Mouse (Mus musculus) spleen, adult 2 months (tissue): ENCODE data around the gene Aff4. TPM values are rescaled to one million over a fixed set of nuclear protein-coding genes. Genes with fewer than 3 reads are reported as not detected.
"Not testable (repeated sequence)": the region's sequence is repeated elsewhere in the genome, so short reads cannot be mapped to it uniquely, and the experiment has no call there.

Experiments
- DNase-seq, 2 experiments: peaks; one replicate each; pipeline versions ENCODE4 v3.0.0 to v3.0.0-alpha.2; 2012 to 2021; ENCODE audit warnings: low spot score in 2 of 2, low read depth in 1 of 2
- H3K27ac ChIP-seq: fragments of 200-500 bp; 2 replicates; pipeline ENCODE4 v1.5.1; 2012; ENCODE audit warnings: low read length, inconsistent platforms; ENCODE audit not compliant: insufficient read depth
- H3K27me3 ChIP-seq: fragments of 200-500 bp; 2 replicates; pipeline ENCODE4 v1.6.1; 2012; ENCODE audit warnings: mild to moderate bottlenecking, moderate library complexity, low read length, inconsistent platforms; ENCODE audit not compliant: control insufficient read depth, insufficient read depth
- H3K36me3 ChIP-seq: fragments of 200-500 bp; 2 replicates; pipeline ENCODE4 v1.6.1; 2012; ENCODE audit warnings: mild to moderate bottlenecking, low read length, inconsistent platforms; ENCODE audit not compliant: control insufficient read depth, insufficient read depth
- H3K4me1 ChIP-seq: fragments of 200-500 bp; 2 replicates; pipeline ENCODE4 v1.6.1; 2011; ENCODE audit warnings: inconsistent platforms; ENCODE audit not compliant: control insufficient read depth, insufficient read depth, insufficient read length
- H3K4me3 ChIP-seq: fragments of 200-500 bp; 2 replicates; pipeline ENCODE4 v1.5.1; 2011; ENCODE audit warnings: mild to moderate bottlenecking, inconsistent platforms; ENCODE audit not compliant: insufficient read depth, insufficient read length; ENCODE audit errors: extremely low read depth
- CTCF ChIP-seq: fragments of 200-500 bp; IDR thresholded peaks from 2 replicates; pipeline ENCODE4 v1.5.1; 2011; ENCODE audit warnings: mild to moderate bottlenecking, inconsistent platforms; ENCODE audit not compliant: insufficient read depth, insufficient read length, insufficient replicate concordance; ENCODE audit errors: extremely low read depth
- POLR2A ChIP-seq: fragments of 200-500 bp; IDR thresholded peaks from 2 replicates; pipeline ENCODE4 v1.6.1; 2011; ENCODE audit warnings: low read depth, low read length, inconsistent platforms
- WGBS: fragments of 180-500 bp; shearing (Covaris S2); methylation state at CpG from one replicate; pipeline ENCODE4 v1.1.7; 2018; 5-methylcytosine and 5-hydroxymethylcytosine counted together
- polyA plus RNA-seq: library from polyadenylated mRNA; depleted of rRNA; stranded (reverse); fragments of >200 nt; gene quantifications from 2 replicates; pipeline ENCODE4 v1.2.3, GENCODE M21; 2012

Aff4 gene
- polyA plus RNA-seq, 1 experiment, result 8.9 TPM

DNA sequence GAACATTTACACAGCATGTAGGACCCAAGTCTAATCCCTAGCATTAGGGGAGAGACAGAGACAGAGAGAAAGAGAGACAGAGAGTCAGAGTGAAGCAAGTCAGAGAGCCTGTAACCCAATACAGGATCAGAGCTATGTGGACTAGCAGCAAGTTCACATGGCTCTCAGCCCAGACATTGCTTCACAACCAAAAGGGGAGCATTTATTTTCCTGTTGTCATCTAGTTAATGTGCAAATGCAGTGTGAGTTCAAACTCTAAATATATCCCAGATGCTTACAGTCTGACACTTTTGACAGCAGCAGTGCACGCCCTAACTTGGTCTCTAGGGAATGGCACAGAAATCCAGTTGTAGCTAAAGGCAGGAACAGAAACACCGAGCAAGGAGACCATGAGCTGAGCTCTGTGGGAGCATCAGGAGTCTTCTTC is 41.7 kb upstream of the Aff4 start:
- H3K4me1 ChIP-seq, result peaks cover 21% of the 10 kb centered on the region
- peak overlapping the region; percentile 78 for H3K27ac ChIP-seq
- no peak for DNase-seq
- H3K4me3 ChIP-seq, result no peak overlapping the region
- H3K27me3 ChIP-seq, result no peaks in the 10 kb centered on the region
- H3K36me3 ChIP-seq, result no peaks in the 10 kb centered on the region
- TF ChIP-seq CTCF (no peak), POLR2A (no peak)
- 21% methylated on average over 2 of the region's 2 CpGs for WGBS

DNA sequence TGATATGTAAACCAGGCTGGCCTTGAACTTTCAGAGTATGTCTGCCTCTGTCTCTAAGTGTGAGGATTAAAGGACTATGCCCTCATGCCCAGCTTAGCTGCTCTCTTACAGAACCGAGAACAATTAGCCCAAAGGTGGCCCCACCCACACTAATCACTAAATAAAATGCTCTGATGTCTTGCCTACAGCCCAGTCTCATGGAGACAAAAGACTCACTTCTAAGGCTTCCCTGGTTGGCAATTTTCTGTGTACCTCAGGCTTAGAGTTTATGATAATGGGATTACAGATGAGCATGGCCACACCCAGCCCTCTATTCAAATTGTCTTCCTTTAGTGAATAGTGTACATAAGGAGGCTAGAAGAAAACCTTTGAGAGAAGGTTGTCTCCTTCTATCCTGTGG is 39.2 kb upstream of the Aff4 start:
- TF ChIP-seq CTCF (no peak), POLR2A (no peak)
- WGBS, result 76% methylated on average over 1 of the region's 1 CpGs
- no peak for DNase-seq
- no peaks in the 10 kb centered on the region for H3K36me3 ChIP-seq
- H3K27me3 ChIP-seq, result no peaks in the 10 kb centered on the region
- H3K27ac ChIP-seq, result peak overlapping the region; percentile 58
- H3K4me3 ChIP-seq, result no peak overlapping the region
- H3K4me1 ChIP-seq, result peaks cover 21% of the 10 kb centered on the region

DNA sequence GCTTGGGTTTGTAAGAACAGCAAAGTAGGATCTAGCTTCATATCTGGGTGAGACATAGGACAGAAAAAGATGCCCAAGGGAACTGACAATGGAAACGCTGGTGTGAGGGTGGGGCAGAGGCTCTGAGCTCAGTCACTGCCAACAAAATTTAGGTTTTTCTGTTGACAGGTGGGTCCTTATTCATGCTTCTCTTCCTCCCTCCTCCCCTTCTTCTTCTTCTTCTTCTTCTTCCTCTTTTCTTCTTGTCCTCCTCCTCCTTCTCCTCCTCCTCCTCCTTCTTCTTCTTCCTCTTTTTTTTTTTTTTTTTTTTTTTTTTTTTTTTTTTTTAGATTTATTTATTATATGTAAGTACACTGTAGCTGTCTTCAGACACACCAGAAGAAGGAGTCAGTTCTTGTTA is 37.8 kb upstream of the Aff4 start:
- DNase-seq, H3K36me3 ChIP-seq, H3K4me3 ChIP-seq, H3K27me3 ChIP-seq: not testable (repeated sequence)
- peak overlapping the region; percentile 59 for H3K27ac ChIP-seq
- 28% methylated on average over 1 of the region's 1 CpGs for WGBS
- peaks cover 15% of the 10 kb centered on the region for H3K4me1 ChIP-seq

DNA sequence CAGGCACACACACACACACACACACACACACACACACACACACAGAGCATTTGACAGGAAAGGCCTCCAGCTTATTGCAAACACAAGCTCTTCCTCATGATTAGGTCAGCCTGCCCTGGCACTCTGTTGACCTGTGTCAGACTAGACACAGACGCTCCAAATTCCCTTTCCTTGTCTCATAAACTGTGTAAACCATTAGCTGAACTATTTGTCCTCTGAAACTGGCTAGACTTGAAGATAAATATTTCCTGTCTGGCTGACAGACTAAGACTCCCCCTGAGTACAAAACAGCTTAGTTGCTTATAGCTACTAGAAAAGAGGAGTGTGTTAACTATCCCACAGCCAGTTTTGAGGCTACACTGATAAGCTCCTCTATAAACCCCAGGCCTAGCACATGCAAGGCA is 35.9 kb upstream of the Aff4 start:
- DNase-seq, result no peak
- H3K4me1 ChIP-seq, result peaks cover 6% of the 10 kb centered on the region
- H3K4me3 ChIP-seq, result no peak overlapping the region
- no peaks in the 10 kb centered on the region for H3K36me3 ChIP-seq
- WGBS, result 56% methylated on average over 1 of the region's 1 CpGs
- TF ChIP-seq CTCF (no peak), POLR2A (no peak)
- H3K27ac ChIP-seq, result no peak overlapping the region
- H3K27me3 ChIP-seq, result no peaks in the 10 kb centered on the region

- no peak overlapping the region for H3K27ac ChIP-seq
- H3K4me3 ChIP-seq, result no peak overlapping the region
- WGBS, result 74% methylated on average over 6 of the region's 6 CpGs
- H3K27me3 ChIP-seq, result no peaks in the 10 kb centered on the region
- no peaks in the 10 kb centered on the region for H3K36me3 ChIP-seq
- peaks cover 6% of the 10 kb centered on the region for H3K4me1 ChIP-seq
- no peak for DNase-seq
- TF ChIP-seq POLR2A (no peak), CTCF (no peak)
Observed at GRCm38 (mm10) chr11:53316996-53317395, 33.6 kb upstream of the Aff4 start.

DNA sequence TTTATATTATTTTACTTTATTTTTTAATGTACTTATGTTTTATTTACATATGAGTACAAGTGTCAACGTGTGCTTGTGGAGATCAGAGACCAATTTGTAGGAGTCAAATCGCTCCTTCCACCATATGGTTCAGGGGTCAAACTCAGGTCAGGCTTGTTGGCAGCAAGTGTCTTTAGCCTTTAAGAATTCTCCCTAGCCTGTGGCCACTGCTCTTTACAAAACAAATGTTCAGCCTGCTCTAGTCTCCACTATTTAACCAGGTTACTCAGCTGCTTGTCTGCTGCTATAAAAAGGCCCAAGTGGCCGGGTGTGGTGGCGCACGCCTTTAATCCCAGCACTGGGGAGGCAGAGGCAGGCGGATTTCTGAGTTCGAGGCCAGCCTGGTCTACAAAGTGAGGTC is 32.6 kb upstream of the Aff4 start:
- no peak overlapping the region for H3K27ac ChIP-seq
- no peaks in the 10 kb centered on the region for H3K27me3 ChIP-seq
- TF ChIP-seq CTCF, result no peak
- no peak for TF ChIP-seq POLR2A
- 90% methylated on average over 7 of the region's 7 CpGs for WGBS
- no peak for DNase-seq
- no peaks in the 10 kb centered on the region for H3K4me1 ChIP-seq
- no peaks in the 10 kb centered on the region for H3K36me3 ChIP-seq
- no peak overlapping the region for H3K4me3 ChIP-seq

DNA sequence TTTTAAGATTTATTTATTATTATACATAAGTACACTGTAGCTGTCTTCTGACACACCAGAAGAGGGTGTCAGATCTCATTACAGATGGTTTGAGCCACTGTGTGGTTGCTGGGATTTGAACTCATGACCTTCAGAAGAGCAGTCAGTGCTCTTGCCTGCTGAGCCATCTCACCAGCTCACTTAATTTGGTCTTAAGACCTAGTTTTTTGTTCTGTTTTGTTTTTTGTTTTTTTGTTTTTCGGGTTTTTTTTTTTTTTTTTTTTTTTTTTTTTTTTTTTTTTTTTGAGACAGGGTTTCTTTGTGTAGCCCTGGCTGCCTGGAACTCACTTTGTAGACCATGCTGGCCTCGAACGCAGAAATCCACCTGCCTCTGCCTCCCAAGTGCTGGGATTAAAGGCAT is 32.1 kb upstream of the Aff4 start:
- H3K27ac ChIP-seq, H3K4me3 ChIP-seq, H3K36me3 ChIP-seq, DNase-seq, H3K4me1 ChIP-seq, H3K27me3 ChIP-seq: not testable (repeated sequence)
- WGBS, result 93% methylated on average over 3 of the region's 3 CpGs

DNA sequence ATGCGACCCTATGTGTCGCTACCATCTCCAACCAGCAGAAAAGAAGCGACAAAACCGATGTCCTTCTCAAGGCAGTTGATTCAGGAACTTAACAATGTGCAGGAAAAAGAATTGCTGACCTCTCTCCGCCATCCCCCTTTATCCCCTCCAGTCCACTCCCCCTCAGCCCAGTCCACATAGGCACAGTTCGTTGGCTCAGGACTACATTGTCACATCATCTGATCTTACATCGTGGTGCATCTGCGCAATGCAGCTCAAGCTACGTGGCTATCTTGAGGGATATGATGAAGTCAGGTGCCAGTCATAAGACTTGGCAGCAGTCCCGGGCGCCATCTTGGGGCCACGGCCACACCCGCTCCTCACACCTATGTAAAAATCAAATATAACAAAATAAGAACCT is 30.8 kb upstream of the Aff4 start:
- not testable (repeated sequence) for H3K4me1 ChIP-seq, H3K27me3 ChIP-seq, H3K36me3 ChIP-seq, H3K4me3 ChIP-seq, DNase-seq, H3K27ac ChIP-seq
- 86% methylated on average over 13 of the region's 13 CpGs for WGBS
